Comparison of ENCODE assay signal across 8 mouse cellular contexts in genomic region chr11:58957226-58957914, GRCm38 (mm10). TPM values are rescaled to one million over a fixed set of nuclear protein-coding genes. Genes with fewer than 3 reads are reported as not detected.
A peak's percentile ranks its signal among the peaks of the same experiment; 100 is the strongest.
DNase-seq lines count a peak whose midpoint lies in the region; ATAC-seq and TF ChIP-seq lines count a peak whose summit lies in the region.

No protein-coding gene starts in this region.

- intact Hi-C loops in heart, postnatal 36 days (cut with DNase I): loop anchor here (2.0 to 10.0 kb wide), 3 partner anchors 21 to 1457 kb away; partner anchors contain the start of genes 2310033P09Rik, Atpaf2, Gid4 and Mrpl55

- H3K9ac ChIP-seq in heart, postnatal 0 days (replicated peaks; ENCODE audit: low read depth, low read length): peak overlapping the region; percentile 9; the same call in 1 of the 2 replicates
- peak overlapping the region; percentile 11; the same call in 1 of the 2 replicates for H3K9ac ChIP-seq in hindbrain, embryonic 11.5 days (ENCODE audit: low read depth, low read length)
- H3K9ac ChIP-seq in midbrain, embryonic 13.5 days (replicated peaks): peak overlapping the region; percentile 89

- no peak overlapping the region for H3K4me3 ChIP-seq in heart, postnatal 0 days (ENCODE audit: low read depth, low read length)
- peak overlapping the region; percentile 83 for H3K4me3 ChIP-seq in embryonic facial prominence, embryonic 10.5 days
- H3K4me3 ChIP-seq in hindbrain, embryonic 11.5 days (ENCODE audit: low read depth, low read length): 0 out of 2 replicates have a peak overlapping the region, but pooled peaks have one; percentile 10
- H3K4me3 ChIP-seq in midbrain, embryonic 13.5 days (replicated peaks): peak overlapping the region; percentile 87

- DNase-seq in heart, postnatal 0 days (ENCODE audit: low spot score): no peak
- DNase-seq in heart, postnatal 36 days: no peak
- DNase-seq in embryonic facial prominence, embryonic 10.5 days (ENCODE audit: low spot score): no peak
- no peak for DNase-seq in hindbrain, embryonic 11.5 days (ENCODE audit: low spot score)
- no peak for DNase-seq in urinary bladder, postnatal 36 days (ENCODE audit: low spot score in 2 of 2)
- DNase-seq in lung, postnatal 4 days: no peak

- H3K27me3 ChIP-seq in heart, postnatal 0 days (ENCODE audit: control insufficient read depth, insufficient read depth, low read length): peaks cover 5% of the 10 kb centered on the region; the same call in 1 of the 2 replicates
- H3K27me3 ChIP-seq in embryonic facial prominence, embryonic 10.5 days (replicated peaks; ENCODE audit: low read depth, poor library complexity, severe bottlenecking): peaks cover 39% of the 10 kb centered on the region
- H3K27me3 ChIP-seq in hindbrain, embryonic 11.5 days (ENCODE audit: control insufficient read depth, insufficient read depth, low read length): peaks cover 6% of the 10 kb centered on the region
- H3K27me3 ChIP-seq in midbrain, embryonic 13.5 days: peaks cover 10% of the 10 kb centered on the region

- TF ChIP-seq EP300 in heart, postnatal 0 days (IDR thresholded peaks at IDR 0.05; ENCODE audit: low read depth): no peak

- H3K27ac ChIP-seq in heart, postnatal 0 days (ENCODE audit: low read depth): no peak overlapping the region
- no peak overlapping the region for H3K27ac ChIP-seq in embryonic facial prominence, embryonic 10.5 days (replicated peaks)
- H3K27ac ChIP-seq in hindbrain, embryonic 11.5 days (ENCODE audit: low read depth, low read length): no peak overlapping the region
- H3K27ac ChIP-seq in midbrain, embryonic 13.5 days: 0 out of 2 replicates have a peak overlapping the region, but pooled peaks have one; percentile 14

- H3K4me2 ChIP-seq in heart, postnatal 0 days (ENCODE audit: low read depth, low read length): peak overlapping the region; percentile 92
- H3K4me2 ChIP-seq in hindbrain, embryonic 11.5 days (replicated peaks; ENCODE audit: low read depth, low read length): peak overlapping the region; percentile 81
- H3K4me2 ChIP-seq in midbrain, embryonic 13.5 days (replicated peaks): peak overlapping the region; percentile 82

- no peaks in the 10 kb centered on the region for H3K9me3 ChIP-seq in heart, postnatal 0 days (replicated peaks; ENCODE audit: control insufficient read depth, low read length)
- peaks cover 7% of the 10 kb centered on the region; the same call in 1 of the 2 replicates for H3K9me3 ChIP-seq in embryonic facial prominence, embryonic 10.5 days
- no peaks in the 10 kb centered on the region for H3K9me3 ChIP-seq in hindbrain, embryonic 11.5 days (ENCODE audit: control insufficient read depth, low read length)
- H3K9me3 ChIP-seq in midbrain, embryonic 13.5 days: peaks cover 4% of the 10 kb centered on the region; the same call in 1 of the 2 replicates

- TF ChIP-seq CTCF in heart, postnatal 0 days (IDR thresholded peaks at IDR 0.05; ENCODE audit: low read depth): no peak

- H3K36me3 ChIP-seq in heart, postnatal 0 days (replicated peaks; ENCODE audit: control insufficient read depth, insufficient read depth, low read length): peaks cover 18% of the 10 kb centered on the region; the same call in 1 of the 2 replicates
- H3K36me3 ChIP-seq in embryonic facial prominence, embryonic 10.5 days (replicated peaks): peaks cover 19% of the 10 kb centered on the region
- no peaks in the 10 kb centered on the region for H3K36me3 ChIP-seq in hindbrain, embryonic 11.5 days (ENCODE audit: control insufficient read depth, insufficient read depth, low read length)
- peaks cover 12% of the 10 kb centered on the region for H3K36me3 ChIP-seq in midbrain, embryonic 13.5 days

- no peak for ATAC-seq in heart, postnatal 0 days (ENCODE audit: insufficient read depth, low read depth)
- no peak for ATAC-seq in hindbrain, embryonic 11.5 days (ENCODE audit: low FRiP score)
- no peak for ATAC-seq in midbrain, embryonic 13.5 days
- no peak for ATAC-seq in granulocyte monocyte progenitor cell, adult 5-6 weeks (replicated peaks; ENCODE audit: poor library complexity, severe bottlenecking)

- WGBS in heart, postnatal 0 days: 68% methylated on average over 5 of the region's 5 CpGs
- WGBS in embryonic facial prominence, embryonic 10.5 days: 86% methylated on average over 5 of the region's 5 CpGs
- WGBS in hindbrain, embryonic 11.5 days: 94% methylated on average over 5 of the region's 5 CpGs
- WGBS in midbrain, embryonic 13.5 days: 83% methylated on average over 5 of the region's 5 CpGs

- H3K4me1 ChIP-seq in heart, postnatal 0 days (ENCODE audit: control insufficient read depth, insufficient read depth): peaks cover 23% of the 10 kb centered on the region
- peaks cover 49% of the 10 kb centered on the region for H3K4me1 ChIP-seq in embryonic facial prominence, embryonic 10.5 days
- peaks cover 5% of the 10 kb centered on the region for H3K4me1 ChIP-seq in hindbrain, embryonic 11.5 days (replicated peaks; ENCODE audit: control insufficient read depth, insufficient read depth, low read length)
- H3K4me1 ChIP-seq in midbrain, embryonic 13.5 days (replicated peaks): peaks cover 54% of the 10 kb centered on the region

RNA-seq across cellular contexts. Expression of gene Hist3h2a, which starts 2.9 kb away (rescaled TPM):
- 90.4 and 94.8 TPM in 2 replicates for total RNA-seq in heart, postnatal 0 days (2014; rRNA removed; ENCODE audit: low replicate concordance)
- 43.1 and 63.4 TPM in 2 replicates for polyA plus RNA-seq in heart, postnatal 0 days (2015; fragmentation: Nextera tagmentation; extraction: Ambion mirVana)
- total RNA-seq in heart, postnatal 36 days (2021): 10 to 100 TPM; 15.3 to 17.6 TPM
- 17.8 and 19.0 TPM in 2 replicates for polyA plus RNA-seq in embryonic facial prominence, embryonic 10.5 days (2016; fragmentation: Nextera tagmentation; extraction: Ambion mirVana)
- 71.2 and 75.2 TPM in 2 replicates for polyA plus RNA-seq in hindbrain, embryonic 11.5 days (2014; fragmentation: Nextera tagmentation; extraction: Ambion mirVana)
- polyA plus RNA-seq in midbrain, embryonic 13.5 days (2015; fragmentation: Nextera tagmentation; extraction: Ambion mirVana): 149 and 155 TPM in 2 replicates
- 9.3 and 14.0 TPM in 2 replicates for total RNA-seq in granulocyte monocyte progenitor cell, adult 5-6 weeks (2014; fragmentation: Nextera tagmentation)
- total RNA-seq in granulocyte monocyte progenitor cell, adult 5-6 weeks (2017): 234 and 237 TPM in 2 replicates

RNA-seq across cellular contexts. Expression of gene Trim17, which starts 2.9 kb away (rescaled TPM):
- 0.62 TPM in 1 of 2 replicates, not detected in the other for total RNA-seq in heart, postnatal 0 days (2014; rRNA removed; ENCODE audit: low replicate concordance)
- 0.26 and 0.33 TPM in 2 replicates for polyA plus RNA-seq in heart, postnatal 0 days (2015; fragmentation: Nextera tagmentation; extraction: Ambion mirVana)
- total RNA-seq in heart, postnatal 36 days (2021): under 1 TPM; 0.11 to 0.16 TPM
- 0.19 and 0.40 TPM in 2 replicates for polyA plus RNA-seq in embryonic facial prominence, embryonic 10.5 days (2016; fragmentation: Nextera tagmentation; extraction: Ambion mirVana)
- polyA plus RNA-seq in hindbrain, embryonic 11.5 days (2014; fragmentation: Nextera tagmentation; extraction: Ambion mirVana): 0.36 and 0.73 TPM in 2 replicates
- polyA plus RNA-seq in midbrain, embryonic 13.5 days (2015; fragmentation: Nextera tagmentation; extraction: Ambion mirVana): 1.1 and 1.3 TPM in 2 replicates
- total RNA-seq in granulocyte monocyte progenitor cell, adult 5-6 weeks (2014; fragmentation: Nextera tagmentation): not detected in 2 replicates
- 0.13 TPM in 1 of 2 replicates, not detected in the other for total RNA-seq in granulocyte monocyte progenitor cell, adult 5-6 weeks (2017)

RNA-seq across cellular contexts. Expression of gene Hist3h2ba, which starts 8.7 kb away (rescaled TPM):
- total RNA-seq in heart, postnatal 0 days (2014; rRNA removed; ENCODE audit: low replicate concordance): 26.3 and 44.3 TPM in 2 replicates
- polyA plus RNA-seq in heart, postnatal 0 days (2015; fragmentation: Nextera tagmentation; extraction: Ambion mirVana): 7.0 and 8.2 TPM in 2 replicates
- 1 to 10 TPM; 2.2 to 2.5 TPM for total RNA-seq in heart, postnatal 36 days (2021)
- 23.0 and 25.0 TPM in 2 replicates for polyA plus RNA-seq in embryonic facial prominence, embryonic 10.5 days (2016; fragmentation: Nextera tagmentation; extraction: Ambion mirVana)
- 108 and 114 TPM in 2 replicates for polyA plus RNA-seq in hindbrain, embryonic 11.5 days (2014; fragmentation: Nextera tagmentation; extraction: Ambion mirVana)
- polyA plus RNA-seq in midbrain, embryonic 13.5 days (2015; fragmentation: Nextera tagmentation; extraction: Ambion mirVana): 383 and 402 TPM in 2 replicates
- not detected in 2 replicates for total RNA-seq in granulocyte monocyte progenitor cell, adult 5-6 weeks (2014; fragmentation: Nextera tagmentation)
- total RNA-seq in granulocyte monocyte progenitor cell, adult 5-6 weeks (2017): 1.5 and 2.3 TPM in 2 replicates

RNA-seq across cellular contexts. Expression of gene Rnf187, which starts 18.7 kb away (rescaled TPM):
- 301 and 362 TPM in 2 replicates for total RNA-seq in heart, postnatal 0 days (2014; rRNA removed; ENCODE audit: low replicate concordance)
- 145 and 147 TPM in 2 replicates for polyA plus RNA-seq in heart, postnatal 0 days (2015; fragmentation: Nextera tagmentation; extraction: Ambion mirVana)
- total RNA-seq in heart, postnatal 36 days (2021): 100 to 1,000 TPM; 160 to 167 TPM
- 255 and 258 TPM in 2 replicates for polyA plus RNA-seq in embryonic facial prominence, embryonic 10.5 days (2016; fragmentation: Nextera tagmentation; extraction: Ambion mirVana)
- 395 and 419 TPM in 2 replicates for polyA plus RNA-seq in hindbrain, embryonic 11.5 days (2014; fragmentation: Nextera tagmentation; extraction: Ambion mirVana)
- polyA plus RNA-seq in midbrain, embryonic 13.5 days (2015; fragmentation: Nextera tagmentation; extraction: Ambion mirVana): 453 and 491 TPM in 2 replicates
- 78.6 and 79.3 TPM in 2 replicates for total RNA-seq in granulocyte monocyte progenitor cell, adult 5-6 weeks (2014; fragmentation: Nextera tagmentation)
- 60.0 and 82.2 TPM in 2 replicates for total RNA-seq in granulocyte monocyte progenitor cell, adult 5-6 weeks (2017)

RNA-seq across cellular contexts. Expression of gene Trim11, which starts 20.5 kb away (rescaled TPM):
- total RNA-seq in heart, postnatal 0 days (2014; rRNA removed; ENCODE audit: low replicate concordance): 36.8 and 37.4 TPM in 2 replicates
- polyA plus RNA-seq in heart, postnatal 0 days (2015; fragmentation: Nextera tagmentation; extraction: Ambion mirVana): 26.0 and 26.5 TPM in 2 replicates
- total RNA-seq in heart, postnatal 36 days (2021): 10 to 100 TPM; 14.5 TPM
- polyA plus RNA-seq in embryonic facial prominence, embryonic 10.5 days (2016; fragmentation: Nextera tagmentation; extraction: Ambion mirVana): 19.0 and 19.1 TPM in 2 replicates
- polyA plus RNA-seq in hindbrain, embryonic 11.5 days (2014; fragmentation: Nextera tagmentation; extraction: Ambion mirVana): 15.7 and 18.2 TPM in 2 replicates
- polyA plus RNA-seq in midbrain, embryonic 13.5 days (2015; fragmentation: Nextera tagmentation; extraction: Ambion mirVana): 18.7 and 21.9 TPM in 2 replicates
- 29.0 and 32.3 TPM in 2 replicates for total RNA-seq in granulocyte monocyte progenitor cell, adult 5-6 weeks (2014; fragmentation: Nextera tagmentation)
- total RNA-seq in granulocyte monocyte progenitor cell, adult 5-6 weeks (2017): 29.1 and 30.5 TPM in 2 replicates

Comparison
In these comparisons a context has a peak if more than half of its experiments do, and no peak if none do; other contexts are left out.
1. H3K9ac ChIP-seq: peak in every context shown above with its lines; median percentile 89 in midbrain, embryonic 13.5 days; 11 in hindbrain, embryonic 11.5 days; 9 in heart, postnatal 0 days.